Mouse (Mus musculus) layer of hippocampus, postnatal 25 days (tissue): ENCODE results near the gene Atp6v0c. TPM values are rescaled to one million over a fixed set of nuclear protein-coding genes. Genes with fewer than 3 reads are reported as not detected.

ENCODE experiments used
- DNase-seq, 2 experiments: peaks; one replicate each; pipeline ENCODE4 v3.0.0; 2022; ENCODE audit warnings: mixed read lengths in 2 of 2, low spot score in 1 of 2; ENCODE audit errors: extremely low spot score in 1 of 2
- total RNA-seq, 2 experiments: library from RNA; stranded (reverse); gene quantifications; 2 replicates each; pipeline ENCODE4 v1.2.3; 2021

Gene Atp6v0c
- total RNA-seq, 2 experiments from 2014 or later = 1,231 to 1,342 TPM

- no peak for DNase-seq
These were observed 41.9 kb downstream of the Atp6v0c start for GRCm38 (mm10) chr17:24127592-24127991.

GRCm38 (mm10) chr17:24126801-24127200 lies 42.7 kb downstream of the Atp6v0c start:
- DNase-seq = no peak

GRCm38 (mm10) chr17:24119446-24119845 lies 50.1 kb downstream of the Atp6v0c start:
- no peak for DNase-seq

Other genes with a start within 250 kb of the Atp6v0c start
- gene Sbp, start 228.0 kb downstream of the Atp6v0c start, total RNA-seq = not detected
- gene Sbpl, start 214.4 kb downstream of the Atp6v0c start, total RNA-seq = not detected
- under 1 TPM in 1 of 2 experiments, not detected in 1; 0.23 TPM for gene Prss30, start 189.1 kb downstream of the Atp6v0c start, total RNA-seq
- not detected for gene Prss22, start 171.6 kb downstream of the Atp6v0c start, total RNA-seq
- not detected for gene Prss27, start 131.6 kb downstream of the Atp6v0c start, total RNA-seq
- gene Kctd5, start 96.2 kb downstream of the Atp6v0c start, total RNA-seq = 10 to 100 TPM; 30.7 to 34.9 TPM
- gene Pdpk1, start 18.8 kb downstream of the Atp6v0c start, total RNA-seq = 100 to 1,000 TPM; 102 to 108 TPM
- gene Amdhd2, start 5.9 kb downstream of the Atp6v0c start, total RNA-seq = 10 to 100 TPM; 36.3 to 38.4 TPM
- gene Tbc1d24, start 35.9 kb upstream of the Atp6v0c start, total RNA-seq = 10 to 100 TPM; 60.1 to 64.2 TPM
- 10 to 100 TPM; 10.8 to 11.0 TPM for gene Ntn3, start 39.8 kb upstream of the Atp6v0c start, total RNA-seq
- 10 to 100 TPM in 1 of 2 experiments, 1 to 10 TPM in 1; 8.4 to 10.0 TPM for gene Tedc2, start 51.1 kb upstream of the Atp6v0c start, total RNA-seq
- 1 to 10 TPM; 4.1 to 6.6 TPM for gene Ccnf, start 81.8 kb upstream of the Atp6v0c start, total RNA-seq
- gene Abca17, start 181.4 kb upstream of the Atp6v0c start, total RNA-seq = 1 to 10 TPM in 1 of 2 experiments, under 1 TPM in 1; 0.47 to 1.2 TPM
- gene Abca3, start 182.2 kb upstream of the Atp6v0c start, total RNA-seq = 10 to 100 TPM; 70.7 to 75.2 TPM
- gene Rnps1, start 244.9 kb upstream of the Atp6v0c start, total RNA-seq = 100 to 1,000 TPM; 117 to 120 TPM